Mouse (Mus musculus) kidney, adult 2 months (tissue): ENCODE data around the gene Usp33.

Experiments
- CTCF ChIP-seq: fragments of 200-500 bp; conservative IDR thresholded peaks from 2 replicates; pipeline ENCODE4 v1.5.1; 2011; ENCODE audit warnings: low read depth, mild to moderate bottlenecking, control low read depth, low read length, moderate library complexity, mixed read lengths; ENCODE audit not compliant: insufficient read depth, insufficient read length
- POLR2A ChIP-seq: fragments of 200-500 bp; IDR thresholded peaks from one replicate; pipeline ENCODE4 v1.6.1; 2011; ENCODE audit warnings: low read depth, low read length, control low read depth

DNA sequence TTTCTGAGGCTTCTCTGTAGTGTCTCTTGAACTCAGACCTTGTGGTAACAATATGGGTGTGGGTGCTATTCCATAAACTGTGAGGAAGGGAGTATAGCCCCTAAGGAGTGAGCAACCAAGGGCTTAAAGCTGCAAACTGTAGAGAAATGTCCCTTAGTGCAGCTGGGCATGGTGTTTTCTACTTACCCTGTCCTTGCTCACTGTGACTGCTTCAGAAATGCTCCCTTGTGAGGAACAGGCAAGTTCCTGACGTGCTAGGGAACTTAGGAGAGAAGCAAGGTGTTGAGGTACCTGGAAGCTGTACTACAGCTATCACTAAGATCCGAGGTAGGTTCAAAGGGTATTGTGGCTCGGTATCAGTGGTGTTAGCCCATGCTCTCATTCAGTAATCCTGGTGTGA, 4.2 kb downstream of the Usp33 start:
- TF ChIP-seq CTCF (no peak), POLR2A (no peak)
